8 mouse cellular contexts compared by ENCODE assay signal in the genomic region with DNA sequence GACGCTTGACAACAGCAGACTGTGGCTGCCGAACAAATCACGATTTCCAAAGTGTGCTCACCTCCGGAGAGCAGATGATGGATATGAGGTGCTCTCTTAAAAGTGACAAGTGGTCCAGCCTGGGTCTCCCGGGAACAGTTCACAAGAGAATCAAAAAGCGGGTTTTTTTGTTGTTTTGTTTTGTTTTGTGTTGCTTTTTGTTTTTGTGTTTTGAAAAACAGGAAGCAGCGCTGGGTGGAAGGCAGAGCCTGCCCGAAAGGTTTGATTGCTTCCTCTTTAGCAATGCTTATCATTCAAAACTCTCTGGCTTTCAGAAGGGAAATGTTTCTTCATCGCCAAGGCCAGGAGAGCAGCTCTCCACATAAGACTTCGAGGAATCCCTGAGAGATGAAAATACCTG. TPM values are rescaled to one million over a fixed set of nuclear protein-coding genes. Genes with fewer than 3 reads are reported as not detected.
DNase-seq lines count a peak whose midpoint lies in the region; ATAC-seq and TF ChIP-seq lines count a peak whose summit lies in the region.

No protein-coding gene starts in this region.

- no peak for ATAC-seq in lung, postnatal 0 days
- ATAC-seq in stomach, postnatal 0 days (ENCODE audit: low FRiP score, low TSS enrichment): no peak; the same call in 1 of the 2 replicates

- H3K4me1 ChIP-seq in hindbrain, embryonic 10.5 days (replicated peaks): peaks cover 27% of the 10 kb centered on the region
- H3K4me1 ChIP-seq in lung, postnatal 0 days (ENCODE audit: insufficient read depth, low read depth, low read length): peaks cover 3% of the 10 kb centered on the region; the same call in 1 of the 2 replicates
- 0 out of 2 replicates have a peak, but pooled peaks cover 3% of the 10 kb centered on the region for H3K4me1 ChIP-seq in stomach, postnatal 0 days (replicated peaks; ENCODE audit: control insufficient read depth, insufficient read depth)

- no peaks in the 10 kb centered on the region for H3K27me3 ChIP-seq in hindbrain, embryonic 10.5 days (ENCODE audit: insufficient read depth, poor library complexity, severe bottlenecking)
- no peaks in the 10 kb centered on the region for H3K27me3 ChIP-seq in lung, postnatal 0 days (replicated peaks; ENCODE audit: insufficient read depth, low read length)
- no peaks in the 10 kb centered on the region for H3K27me3 ChIP-seq in stomach, postnatal 0 days (ENCODE audit: control insufficient read depth, insufficient read depth, low read length)

- intact Hi-C loops in gastrocnemius, adult 2 months (cut with DNase I): loop anchor here (2.0 to 10.0 kb wide), 2 partner anchors 62 to 892 kb away; a partner anchor contains a TSS

- H3K9me3 ChIP-seq in hindbrain, embryonic 10.5 days: no peaks in the 10 kb centered on the region
- no peaks in the 10 kb centered on the region for H3K9me3 ChIP-seq in lung, postnatal 0 days (ENCODE audit: low read length)
- no peaks in the 10 kb centered on the region for H3K9me3 ChIP-seq in stomach, postnatal 0 days (ENCODE audit: control insufficient read depth, low read length)

- no peak for TF ChIP-seq CTCF in gastrocnemius, adult 2 months (IDR thresholded peaks at IDR 0.05)
- no peak for TF ChIP-seq CTCF in lung, postnatal 0 days (IDR thresholded peaks at IDR 0.05)
- TF ChIP-seq CTCF in stomach, postnatal 0 days (IDR thresholded peaks at IDR 0.05; ENCODE audit: low read depth): no peak

- no peak for DNase-seq in gastrocnemius, adult 2 months
- DNase-seq in gastrocnemius, adult 8-10 months (ENCODE audit: low spot score in 2 of 2): no peak
- DNase-seq in c-Kit-negative CD71-positive TER-119-positive erythroid progenitor cells, embryonic 14.5 days (ENCODE audit: low read depth, low spot score): peak; percentile 21
- DNase-seq in hindbrain, embryonic 10.5 days (ENCODE audit: low spot score): no peak
- DNase-seq in lung, postnatal 0 days (ENCODE audit: low spot score): peak; percentile 75
- DNase-seq in stomach, postnatal 0 days (ENCODE audit: low spot score): no peak
- DNase-seq in ovary, adult 18-20 months (ENCODE audit: low spot score): no peak
- DNase-seq in kidney, postnatal 10 days: no peak

- 0 out of 2 replicates have a peak overlapping the region, but pooled peaks have one; percentile 13 for H3K9ac ChIP-seq in lung, postnatal 0 days (replicated peaks; ENCODE audit: low read depth)
- H3K9ac ChIP-seq in stomach, postnatal 0 days (ENCODE audit: low read length): peak overlapping the region; percentile 47

- H3K4me2 ChIP-seq in lung, postnatal 0 days (replicated peaks; ENCODE audit: low read depth, low read length): peak overlapping the region; percentile 64
- H3K4me2 ChIP-seq in stomach, postnatal 0 days (replicated peaks; ENCODE audit: low read depth): peak overlapping the region; percentile 56

- H3K36me3 ChIP-seq in hindbrain, embryonic 10.5 days: 0 out of 2 replicates have a peak, but pooled peaks cover 4% of the 10 kb centered on the region
- H3K36me3 ChIP-seq in lung, postnatal 0 days (ENCODE audit: insufficient read depth, low read length): no peaks in the 10 kb centered on the region
- H3K36me3 ChIP-seq in stomach, postnatal 0 days (ENCODE audit: control insufficient read depth, insufficient read depth, low read length): no peaks in the 10 kb centered on the region

- H3K4me3 ChIP-seq in gastrocnemius, adult 2 months: peak overlapping the region; percentile 92
- peak overlapping the region; percentile 96 for H3K4me3 ChIP-seq in hindbrain, embryonic 10.5 days
- H3K4me3 ChIP-seq in lung, postnatal 0 days (ENCODE audit: low read depth, low read length): peak overlapping the region; percentile 98
- peak overlapping the region; percentile 91 for H3K4me3 ChIP-seq in stomach, postnatal 0 days (ENCODE audit: low read depth, low read length)

- no peak for TF ChIP-seq EP300 in lung, postnatal 0 days (IDR thresholded peaks at IDR 0.05)
- no peak for TF ChIP-seq EP300 in stomach, postnatal 0 days (optimal IDR thresholded peaks at IDR 0.05)

- WGBS in hindbrain, embryonic 10.5 days: 31% methylated on average over 10 of the region's 10 CpGs
- 6% methylated on average over 10 of the region's 10 CpGs for WGBS in lung, postnatal 0 days
- WGBS in stomach, postnatal 0 days: 10% methylated on average over 10 of the region's 10 CpGs

- H3K27ac ChIP-seq in gastrocnemius, adult 2 months: peak overlapping the region; percentile 96
- H3K27ac ChIP-seq in hindbrain, embryonic 10.5 days: peak overlapping the region; percentile 97
- peak overlapping the region; percentile 94 for H3K27ac ChIP-seq in lung, postnatal 0 days (ENCODE audit: low read length)
- H3K27ac ChIP-seq in stomach, postnatal 0 days (replicated peaks): peak overlapping the region; percentile 56

RNA-seq across cellular contexts. Expression of a gene that starts 0.6 kb away (rescaled TPM):
- 10 to 100 TPM; 41.0 to 46.0 TPM for total RNA-seq in gastrocnemius, adult 2 months (2021)
- total RNA-seq in gastrocnemius, adult 8-10 months (2022): 10 to 100 TPM; 33.0 to 39.8 (median 36.6) TPM
- 36.5 and 44.6 TPM in 2 replicates for polyA plus RNA-seq in hindbrain, embryonic 10.5 days (2016; fragmentation: Nextera tagmentation; extraction: Ambion mirVana)
- 46.7 and 47.4 TPM in 2 replicates for polyA plus RNA-seq in lung, postnatal 0 days (2015; fragmentation: Nextera tagmentation; extraction: Ambion mirVana)
- polyA plus RNA-seq in stomach, postnatal 0 days (2015; fragmentation: Nextera tagmentation; extraction: Ambion mirVana): 27.9 and 29.7 TPM in 2 replicates

Comparison
In these comparisons a context has a peak if more than half of its experiments do, and no peak if none do; other contexts are left out.
1. DNase-seq: peak in c-Kit-negative CD71-positive TER-119-positive erythroid progenitor cells, embryonic 14.5 days (single experiment) and lung, postnatal 0 days (single experiment); none in gastrocnemius, adult 2 months (single experiment), gastrocnemius, adult 8-10 months (0 of 2), hindbrain, embryonic 10.5 days (single experiment), stomach, postnatal 0 days (single experiment), ovary, adult 18-20 months (single experiment) and kidney, postnatal 10 days (single experiment).
2. Peak in every context shown above with its lines, with median percentiles within 50 percentile points of each other: H3K27ac ChIP-seq and H3K4me3 ChIP-seq.